Mouse (Mus musculus) cortical plate, adult 2 months (tissue): ENCODE results near the gene E130308A19Rik. TPM values are rescaled to one million over a fixed set of nuclear protein-coding genes. Genes with fewer than 3 reads are reported as not detected.

ENCODE experiments used
- H3K27ac ChIP-seq: fragments of 200-500 bp; 2 replicates; pipeline ENCODE4 v1.5.1; 2012; ENCODE audit warnings: low read length, control low read depth, inconsistent platforms; ENCODE audit not compliant: insufficient read depth
- H3K4me1 ChIP-seq: fragments of 200-500 bp; 2 replicates; pipeline ENCODE4 v1.6.1; 2011; ENCODE audit warnings: low read length; ENCODE audit not compliant: control insufficient read depth, insufficient read depth
- H3K4me3 ChIP-seq: fragments of 200-500 bp; 2 replicates; pipeline ENCODE4 v1.5.1; 2011; ENCODE audit warnings: mild to moderate bottlenecking, low read length, control low read depth; ENCODE audit not compliant: insufficient read depth
- CTCF ChIP-seq: fragments of 200-500 bp; IDR thresholded peaks from 2 replicates; pipeline ENCODE4 v1.5.1; 2011; ENCODE audit warnings: mild to moderate bottlenecking, control low read depth, low read length; ENCODE audit not compliant: insufficient read depth; ENCODE audit errors: extremely low read depth
- POLR2A ChIP-seq: fragments of 200-500 bp; IDR thresholded peaks from 2 replicates; pipeline ENCODE4 v1.6.1; 2011; ENCODE audit warnings: mild to moderate bottlenecking, low read length, control low read depth; ENCODE audit not compliant: insufficient read depth; ENCODE audit errors: extremely low read depth
- polyA plus RNA-seq: library from polyadenylated mRNA; depleted of rRNA; stranded (reverse); fragments of >200 nt; gene quantifications from 2 replicates; pipeline ENCODE4 v1.2.3, GENCODE M21; 2012

Gene E130308A19Rik
- polyA plus RNA-seq, 1 experiment = 7.3 TPM

GRCm38 (mm10) chr4:59697869-59698268, 71.9 kb downstream of the E130308A19Rik start:
- no peak overlapping the region for H3K27ac ChIP-seq

DNA sequence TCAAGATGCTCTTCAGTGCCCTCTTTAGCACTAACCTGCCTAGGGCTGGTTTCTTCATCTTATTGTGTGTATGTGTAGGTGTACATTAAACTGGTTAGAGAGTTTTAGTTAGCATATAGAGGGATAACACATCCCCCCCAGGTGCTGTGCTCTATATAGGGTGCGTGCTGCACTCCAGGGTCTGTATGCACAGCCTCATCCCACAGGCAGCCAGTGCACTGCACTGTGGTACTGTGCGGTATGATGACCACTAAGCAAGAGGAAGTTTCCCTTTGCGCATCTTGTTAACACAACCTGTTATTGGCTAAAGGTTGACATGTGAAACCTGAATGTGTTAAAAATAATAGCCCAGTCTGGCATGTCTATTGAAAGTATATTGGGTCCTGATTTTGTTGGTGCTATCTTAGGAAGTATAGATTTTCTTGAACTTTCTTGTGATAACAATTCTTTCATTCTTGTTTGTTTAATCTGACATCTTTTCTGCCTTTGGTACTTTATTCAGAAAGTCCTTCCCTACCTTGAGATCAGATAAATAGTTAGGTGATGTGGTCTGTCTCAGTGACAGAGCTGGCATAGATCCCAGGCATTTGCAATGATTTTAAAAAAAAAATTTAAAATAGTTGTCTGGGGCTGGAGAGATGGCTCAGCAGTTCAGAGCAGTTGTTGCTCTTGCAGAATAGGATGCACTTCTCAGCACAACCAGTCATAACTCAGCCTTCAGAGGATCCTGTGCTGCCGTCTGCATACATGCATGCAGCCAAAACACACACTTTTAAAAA, 73.2 kb downstream of the E130308A19Rik start:
- no peak overlapping the region for H3K27ac ChIP-seq
- TF ChIP-seq CTCF (no peak), POLR2A (no peak)
- H3K4me1 ChIP-seq = no peaks in the 10 kb centered on the region
- no peak overlapping the region for H3K4me3 ChIP-seq

More at GRCm38 (mm10) chr4:59697869-59698268, 71.9 kb downstream of the E130308A19Rik start:
- Histone ChIP-seq H3K4me1 (no peaks in the 10 kb centered on the region), H3K4me3 (no peak overlapping the region)
- TF ChIP-seq CTCF (no peak), POLR2A (no peak)

GRCm38 (mm10) chr4:59709321-59709720, 83.3 kb downstream of the E130308A19Rik start:
- H3K4me3 ChIP-seq = no peak overlapping the region
- TF ChIP-seq CTCF (no peak), POLR2A (no peak)
- H3K27ac ChIP-seq = no peak overlapping the region
- no peaks in the 10 kb centered on the region for H3K4me1 ChIP-seq

DNA sequence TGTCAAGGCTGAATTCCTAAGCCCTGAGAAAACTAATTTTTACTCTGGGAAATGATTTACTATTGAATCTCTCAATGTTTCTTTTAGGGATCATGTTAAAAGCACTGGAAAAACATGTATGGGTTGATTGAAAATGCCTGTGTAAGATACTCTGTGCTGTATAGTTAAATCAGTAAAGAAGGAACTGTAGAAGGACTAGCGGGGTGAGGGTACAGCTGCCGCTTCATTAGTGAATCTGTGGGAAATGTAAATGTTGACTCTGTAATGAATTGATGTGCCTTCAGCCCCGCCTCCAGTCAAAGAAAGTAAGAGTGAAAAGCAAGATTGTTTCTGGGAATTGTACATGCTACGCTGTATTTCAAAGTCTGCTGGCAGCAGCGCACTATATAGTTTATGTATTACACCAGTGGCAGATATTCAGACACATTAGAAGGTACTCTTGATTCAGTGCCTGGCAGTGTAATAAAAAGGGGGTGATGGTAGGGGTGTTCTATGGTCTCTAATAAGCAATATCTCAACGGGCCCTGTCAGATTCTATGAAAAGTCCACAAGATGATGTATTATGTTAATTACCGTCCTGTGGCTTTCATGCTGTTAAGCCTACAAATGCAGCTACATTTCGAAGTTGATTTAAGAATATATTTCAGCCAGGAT, 84.9 kb downstream of the E130308A19Rik start:
- TF ChIP-seq CTCF = no peak
- TF ChIP-seq POLR2A = no peak
- Histone ChIP-seq H3K4me3 (no peak overlapping the region), H3K4me1 (no peaks in the 10 kb centered on the region), H3K27ac (no peak overlapping the region)

DNA sequence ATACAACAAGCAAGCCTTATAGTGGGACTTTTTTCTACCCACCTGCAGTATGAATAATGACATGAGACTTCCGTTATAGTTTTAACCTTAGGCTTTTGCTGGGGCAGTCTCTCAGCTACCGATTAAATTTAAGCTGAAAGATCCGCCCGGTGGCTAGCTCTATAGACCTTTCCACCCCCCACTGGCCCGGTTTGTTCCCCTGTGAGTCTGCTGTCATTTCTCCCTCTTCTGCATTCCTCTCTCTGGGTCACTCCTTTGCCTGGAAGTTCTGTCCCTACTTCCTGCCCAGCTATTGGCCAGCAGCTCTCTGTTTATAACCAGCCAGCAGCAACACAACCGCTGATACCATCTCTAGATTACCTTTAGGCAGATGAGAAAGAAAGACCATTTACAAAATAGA, 86.4 kb downstream of the E130308A19Rik start:
- no peak overlapping the region for H3K4me3 ChIP-seq
- no peak for TF ChIP-seq CTCF
- TF ChIP-seq POLR2A = no peak

DNA sequence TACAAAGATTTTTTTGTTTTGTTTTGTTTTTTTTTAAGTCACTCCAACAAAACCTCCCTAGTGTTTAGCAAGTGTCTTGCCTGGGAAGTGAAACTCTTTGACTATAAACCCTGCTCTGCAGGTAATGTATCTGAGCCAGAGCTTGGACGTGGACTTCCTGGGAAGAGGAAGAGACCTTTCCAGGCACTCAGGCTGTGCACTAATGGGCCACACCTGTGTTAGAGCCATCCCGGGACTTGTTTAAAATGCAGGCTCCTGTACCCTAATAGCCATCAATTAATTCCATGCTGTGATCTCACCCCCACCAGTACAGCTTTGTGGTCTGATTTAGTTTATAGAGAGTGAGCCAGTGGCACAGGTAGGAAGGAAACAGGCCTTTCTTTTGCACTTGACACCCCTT, 86.9 kb downstream of the E130308A19Rik start:
- H3K4me1 ChIP-seq = no peaks in the 10 kb centered on the region

More for the DNA sequence above, 86.4 kb downstream of the E130308A19Rik start:
- no peaks in the 10 kb centered on the region for H3K4me1 ChIP-seq
- no peak overlapping the region for H3K27ac ChIP-seq

GRCm38 (mm10) chr4:59714472-59714871, 88.5 kb downstream of the E130308A19Rik start:
- Histone ChIP-seq H3K4me1 (no peaks in the 10 kb centered on the region), H3K27ac (no peak overlapping the region), H3K4me3 (no peak overlapping the region)
- TF ChIP-seq CTCF (no peak), POLR2A (no peak)

More for the DNA sequence above, 86.9 kb downstream of the E130308A19Rik start:
- H3K27ac ChIP-seq = no peak overlapping the region
- no peak overlapping the region for H3K4me3 ChIP-seq
- TF ChIP-seq CTCF = no peak
- TF ChIP-seq POLR2A = no peak

DNA sequence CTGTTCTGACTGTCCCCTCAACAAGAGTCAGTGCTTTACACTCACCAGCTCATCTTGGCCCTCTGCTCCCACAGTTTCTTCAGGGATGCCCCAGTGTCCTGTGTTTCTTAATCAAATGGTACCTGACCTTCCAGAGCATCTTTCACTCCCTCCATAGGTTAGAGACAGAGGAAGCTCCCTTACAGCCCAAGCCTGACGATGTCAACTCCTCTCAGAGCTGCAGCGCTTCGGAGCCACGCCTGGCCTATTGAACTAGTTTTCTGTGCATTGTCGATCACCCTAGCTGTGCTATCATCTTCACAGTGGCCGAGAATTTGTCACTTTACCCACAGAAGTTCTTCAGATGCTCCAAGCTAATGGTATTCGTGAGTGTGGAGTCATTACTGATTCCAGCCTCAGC, 88.9 kb downstream of the E130308A19Rik start:
- Histone ChIP-seq H3K4me3 (no peak overlapping the region), H3K4me1 (no peaks in the 10 kb centered on the region), H3K27ac (no peak overlapping the region)
- no peak for TF ChIP-seq POLR2A
- TF ChIP-seq CTCF = no peak

- Histone ChIP-seq H3K27ac (no peak overlapping the region), H3K4me1 (no peaks in the 10 kb centered on the region), H3K4me3 (no peak overlapping the region)
- TF ChIP-seq POLR2A (no peak), CTCF (no peak)
These were observed 89.5 kb downstream of the E130308A19Rik start for GRCm38 (mm10) chr4:59715531-59715930.

GRCm38 (mm10) chr4:59717349-59717748, 91.3 kb downstream of the E130308A19Rik start:
- H3K4me1 ChIP-seq = no peaks in the 10 kb centered on the region
- no peak overlapping the region for H3K4me3 ChIP-seq
- TF ChIP-seq CTCF (no peak), POLR2A (no peak)
- no peak overlapping the region for H3K27ac ChIP-seq
